Mouse (Mus musculus) left cerebral cortex, postnatal 25 days (tissue): ENCODE results near the gene Unc5b. TPM values are rescaled to one million over a fixed set of nuclear protein-coding genes. Genes with fewer than 3 reads are reported as not detected.

Experiments used
- DNase-seq, 2 experiments: peaks; one replicate each; pipeline ENCODE4 v3.0.0; 2022; ENCODE audit warnings: low spot score in 2 of 2, mixed read lengths in 1 of 2
- intact Hi-C: fragments of 180-260 bp; cut with DNase I; formaldehyde crosslinking; loops from one replicate; pipeline ENCODE4 v1.15.1; 2025
- total RNA-seq, 2 experiments: library from RNA; stranded (reverse); gene quantifications; 2 replicates each; pipeline ENCODE4 v1.2.3; 2021

The Unc5b gene
- total RNA-seq, 2 experiments from 2014 or later: 10.1 to 10.8 TPM

DNA sequence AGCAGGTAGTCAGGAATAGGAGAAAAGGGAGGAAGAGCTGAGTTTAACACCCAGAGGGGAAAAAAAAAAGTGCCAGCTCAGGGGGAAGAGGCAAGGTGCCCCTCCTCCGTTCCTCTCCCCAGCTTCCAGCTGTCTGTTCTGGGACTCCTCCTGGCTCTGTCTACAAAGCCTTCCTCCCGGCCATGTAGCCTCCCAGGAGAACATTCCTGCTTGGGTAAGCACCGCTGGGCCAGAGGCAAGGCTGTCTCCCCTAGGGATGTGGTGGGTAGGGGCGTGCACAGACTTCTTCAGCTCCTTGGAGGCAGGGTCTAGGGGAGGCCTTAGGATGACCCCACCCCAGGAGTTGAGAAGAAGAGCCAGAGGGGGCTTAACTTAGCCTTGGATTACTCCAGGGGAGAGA lies 26.5 kb downstream of the Unc5b start:
- intact Hi-C loops: no loop called here
- no peak for DNase-seq

DNA sequence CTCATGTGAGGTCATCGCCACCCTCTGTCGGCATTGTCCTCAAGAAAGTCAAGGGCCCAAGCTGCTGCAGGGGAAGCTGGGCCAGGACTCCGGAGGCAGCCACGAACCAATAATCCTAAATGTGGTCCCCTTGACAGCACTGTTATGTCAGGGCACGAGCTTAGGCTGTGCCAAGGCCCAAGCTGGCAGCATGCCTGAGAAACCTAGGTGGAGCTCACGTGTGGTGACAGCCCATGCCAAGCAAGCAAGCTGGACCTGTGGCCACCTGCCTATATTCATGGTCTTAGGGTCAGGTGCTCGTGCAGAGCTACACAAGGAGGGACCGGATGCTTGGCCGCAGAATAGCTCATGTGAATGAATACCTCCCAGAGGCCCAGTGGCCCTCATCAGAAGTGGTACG lies 27.4 kb downstream of the Unc5b start:
- intact Hi-C loops: no loop called here
- no peak for DNase-seq

DNA sequence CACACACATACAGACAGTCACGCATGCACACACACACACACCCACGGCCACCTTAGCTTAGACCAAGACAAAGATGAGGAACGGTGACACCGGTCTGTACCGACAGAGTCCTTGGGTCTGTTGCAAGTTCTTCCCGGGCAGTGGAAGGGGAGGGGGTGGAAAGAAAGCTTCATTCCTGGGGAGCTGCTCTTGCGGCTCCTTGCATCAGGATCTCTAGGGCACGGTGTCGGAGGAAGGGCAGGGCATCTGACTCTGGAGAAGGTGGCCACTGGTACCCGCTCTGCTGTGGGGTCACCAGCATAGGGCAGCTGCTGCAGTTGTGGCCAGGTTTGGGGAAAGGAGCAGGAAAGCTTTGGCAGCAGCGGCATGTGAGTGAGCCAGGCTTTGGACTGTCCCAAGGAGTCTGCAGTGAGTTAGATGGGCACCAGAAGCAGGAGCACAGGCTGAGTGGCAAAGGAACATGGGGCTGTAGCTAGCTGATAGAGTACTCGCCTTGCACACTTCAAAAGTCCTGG lies 29.4 kb downstream of the Unc5b start:
- DNase-seq: no peak
- intact Hi-C loops: no loop called here

DNA sequence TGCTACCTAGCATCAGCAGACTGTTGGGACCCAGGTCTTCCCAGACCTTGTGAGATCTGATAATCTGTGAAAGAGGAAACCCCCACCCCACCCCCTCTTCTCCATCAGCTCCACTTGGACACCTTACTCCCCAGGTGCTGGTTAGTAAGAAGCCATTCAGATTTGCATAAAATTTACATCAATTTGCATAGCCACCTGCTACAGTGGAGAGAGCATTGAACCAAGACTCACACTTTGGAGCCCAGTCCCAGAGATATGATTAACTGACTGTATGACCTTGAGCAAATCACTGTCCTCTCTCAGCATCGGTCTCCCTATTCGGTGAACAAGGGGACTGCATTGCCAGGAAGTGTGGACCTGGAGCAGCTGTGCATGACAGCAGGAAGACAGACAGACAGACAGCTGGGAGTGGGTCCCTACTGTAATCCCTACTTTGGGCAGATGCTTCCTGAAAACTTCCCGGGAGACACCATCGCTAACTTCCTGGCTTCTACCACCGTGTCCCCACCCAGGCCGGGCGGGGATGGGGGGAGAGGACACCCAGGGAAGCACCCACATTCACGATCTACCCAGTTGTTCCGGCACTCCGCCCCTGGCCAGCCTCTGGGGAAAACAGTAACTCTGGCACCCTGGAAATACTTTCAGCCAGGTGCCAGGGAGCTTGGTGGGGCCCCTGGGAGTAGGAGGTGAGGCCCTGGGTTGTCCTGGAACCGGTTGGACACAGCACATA lies 30.0 kb downstream of the Unc5b start:
- intact Hi-C loops: no loop called here
- no peak for DNase-seq

DNA sequence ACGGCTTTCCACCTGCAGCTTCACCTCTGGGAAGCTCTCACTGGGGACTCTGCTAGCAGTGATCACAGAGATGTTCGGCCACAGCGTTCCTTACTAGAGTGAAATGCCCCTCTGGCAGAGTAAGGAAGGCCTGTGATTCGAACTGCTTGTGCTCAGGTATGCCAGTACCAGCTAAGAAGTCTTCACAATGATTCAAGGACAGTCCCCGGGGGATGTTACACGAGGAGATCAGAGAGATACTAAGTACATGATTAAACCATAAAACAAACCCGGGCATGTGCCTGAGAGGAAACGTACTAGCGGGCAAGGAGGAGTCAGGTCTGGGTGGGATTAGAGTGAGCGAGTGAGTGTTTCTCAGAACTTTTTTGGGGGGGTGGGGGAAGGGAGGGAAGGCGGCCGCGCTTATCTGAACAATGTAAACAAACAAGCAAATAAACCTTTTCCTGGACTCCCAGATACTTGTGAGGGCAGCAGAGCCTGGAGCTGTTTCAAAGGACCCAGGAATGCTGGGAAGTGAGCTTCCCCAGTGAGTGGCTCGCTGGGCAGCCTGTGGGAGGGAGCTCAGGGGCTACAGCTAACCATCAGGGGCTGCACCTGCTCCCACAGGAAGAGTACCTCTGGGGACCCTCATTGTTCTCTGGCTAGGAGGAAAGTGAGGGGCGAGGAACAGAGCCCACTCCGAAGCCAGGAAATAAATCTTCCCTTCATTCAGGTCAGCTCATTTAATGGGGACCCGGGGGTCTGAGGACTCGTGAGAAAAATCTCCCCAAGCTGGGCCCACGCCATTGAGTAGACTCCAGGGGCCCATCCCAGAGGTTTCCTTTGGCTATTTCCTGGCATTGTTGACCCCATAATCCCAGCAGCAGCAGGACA lies 30.9 kb downstream of the Unc5b start:
- no peak for DNase-seq
- intact Hi-C loops: no loop called here

DNA sequence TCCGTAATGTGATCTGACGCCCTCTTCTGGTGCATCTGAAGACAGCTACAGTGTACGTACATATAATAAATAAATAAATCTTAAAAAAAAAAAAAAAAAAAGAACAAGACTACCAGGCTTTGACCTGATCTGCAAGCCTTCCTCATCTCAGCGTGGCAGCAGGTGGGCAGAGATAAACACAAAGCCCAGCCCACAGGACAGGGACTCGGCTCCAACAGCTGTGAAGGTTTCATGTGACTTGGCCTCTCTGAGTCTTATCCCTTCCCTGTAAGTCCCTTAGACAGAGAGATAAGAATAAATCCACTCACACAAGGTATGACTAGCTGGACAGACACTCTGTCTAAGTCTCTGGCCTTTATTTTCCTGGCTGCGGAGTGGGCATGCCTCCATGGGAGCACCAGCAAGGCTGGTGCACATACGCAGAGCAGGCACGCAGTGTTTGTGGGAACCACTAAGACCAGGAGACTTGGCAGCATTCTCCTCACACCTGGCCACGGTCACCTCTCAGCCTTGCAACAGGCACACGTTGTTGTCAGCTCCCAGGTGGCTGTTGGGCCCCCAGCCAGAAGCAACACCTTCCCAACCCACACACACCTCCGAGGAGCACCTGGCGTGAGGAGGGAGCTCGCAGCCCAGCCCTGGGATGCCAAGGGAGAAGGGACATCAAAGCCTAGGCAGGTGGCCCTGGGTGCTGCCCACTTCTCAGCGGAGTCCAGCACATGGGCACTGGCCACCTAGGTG lies 33.5 kb downstream of the Unc5b start:
- intact Hi-C loops: no loop called here
- DNase-seq: no peak

DNA sequence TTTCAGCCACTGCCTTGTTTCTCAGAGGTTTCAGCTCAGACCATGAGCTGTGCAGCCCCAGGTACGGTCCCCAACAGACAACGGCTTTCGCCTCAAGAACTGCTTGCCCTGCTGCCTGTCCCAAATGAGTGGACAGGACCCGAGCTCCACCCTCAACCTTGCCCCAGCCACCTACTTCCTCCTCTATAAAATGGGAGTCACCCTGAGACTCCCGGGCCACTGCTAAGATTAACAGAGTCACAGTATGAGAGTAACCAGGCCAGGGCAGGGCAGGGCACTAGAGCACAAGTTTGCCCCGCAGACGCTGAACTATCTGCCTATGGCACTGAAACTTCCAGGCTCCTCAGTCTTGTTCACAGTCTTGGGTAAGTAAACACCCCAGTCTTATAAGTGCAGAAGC lies 34.9 kb downstream of the Unc5b start:
- DNase-seq: no peak
- intact Hi-C loops: no loop called here

DNA sequence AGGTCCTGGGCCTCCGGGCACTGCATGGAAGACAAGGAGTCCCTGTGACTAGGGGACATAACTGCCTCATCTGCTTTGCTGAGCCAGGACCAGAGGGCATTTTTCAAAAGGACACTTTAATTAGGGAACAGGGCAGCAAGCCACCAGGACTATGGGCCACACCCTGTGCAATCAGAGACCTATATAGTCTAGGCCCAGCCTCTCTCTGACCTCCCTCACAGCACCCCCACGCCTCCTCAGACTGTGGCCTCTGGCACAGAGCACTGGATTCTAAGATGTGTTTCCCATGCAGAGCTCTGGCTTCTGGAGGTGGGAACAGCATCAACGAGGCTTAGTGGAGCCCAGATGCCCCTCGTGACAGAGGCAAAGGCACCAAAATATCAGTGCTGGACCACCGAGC lies 35.4 kb downstream of the Unc5b start:
- intact Hi-C loops: no loop called here
- DNase-seq: no peak

DNA sequence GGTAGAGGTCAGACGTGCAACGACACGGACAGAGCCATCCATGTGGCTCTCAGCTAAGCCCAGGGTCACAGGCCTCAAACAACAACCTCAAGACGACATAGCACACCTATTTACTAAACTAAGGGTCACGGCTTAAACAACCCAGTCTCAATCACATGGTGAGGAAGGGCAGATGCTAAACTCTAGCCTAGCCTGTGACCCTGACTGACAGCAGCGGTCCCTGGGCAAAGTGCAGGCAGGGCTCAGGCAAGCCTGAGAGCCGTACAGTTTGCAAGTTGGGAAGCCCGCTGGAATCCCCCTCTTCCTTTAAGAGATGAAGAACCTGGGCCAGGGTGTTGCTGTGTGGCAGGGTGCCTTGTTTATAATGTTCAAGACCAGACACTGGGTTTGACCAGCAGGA lies 36.6 kb downstream of the Unc5b start:
- intact Hi-C loops: no loop called here
- no peak for DNase-seq

DNA sequence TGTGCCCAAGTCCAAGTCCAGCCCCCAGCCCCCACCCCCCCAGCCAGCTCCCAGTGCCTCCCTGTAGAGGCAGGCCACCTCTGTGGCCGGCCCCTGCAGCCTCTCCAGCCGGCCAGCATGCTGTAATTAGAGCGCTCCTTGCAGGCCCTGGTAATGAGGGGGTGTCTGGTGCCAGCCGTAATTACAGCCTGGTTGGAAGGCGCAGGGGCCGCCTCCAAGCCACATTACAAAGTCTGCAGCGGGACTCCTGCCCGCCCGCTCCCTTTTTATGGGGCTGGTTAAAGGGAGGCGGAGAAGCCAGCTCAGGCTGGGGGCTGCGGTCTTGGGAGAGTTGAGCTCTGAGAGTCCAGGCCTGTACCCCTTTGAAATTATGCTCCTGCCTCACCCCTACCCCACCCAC lies 37.0 kb downstream of the Unc5b start:
- intact Hi-C loops: no loop called here
- peak in 1 of 2 experiments; percentile 27 for DNase-seq

DNA sequence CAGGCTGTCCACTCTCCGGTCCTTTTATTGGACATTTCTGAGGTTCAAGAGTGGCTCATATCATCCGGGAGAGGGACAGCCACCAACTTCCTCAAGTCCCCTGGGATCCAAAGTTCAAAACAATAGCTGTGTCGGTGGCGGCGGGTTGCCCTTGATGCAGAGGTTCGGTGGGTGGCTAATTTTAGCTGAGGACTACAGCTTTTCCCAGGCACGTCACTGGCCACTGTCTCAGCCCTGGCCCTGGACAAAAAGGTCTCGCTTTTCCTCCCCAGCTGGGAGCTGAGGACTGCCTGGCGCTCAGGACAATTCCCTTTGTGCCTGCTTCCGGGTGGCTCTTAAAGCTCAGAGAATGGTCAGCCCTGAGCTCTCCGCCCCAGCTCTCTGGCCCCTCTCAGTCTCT lies 38.5 kb downstream of the Unc5b start:
- intact Hi-C loops: no loop called here
- no peak for DNase-seq

DNA sequence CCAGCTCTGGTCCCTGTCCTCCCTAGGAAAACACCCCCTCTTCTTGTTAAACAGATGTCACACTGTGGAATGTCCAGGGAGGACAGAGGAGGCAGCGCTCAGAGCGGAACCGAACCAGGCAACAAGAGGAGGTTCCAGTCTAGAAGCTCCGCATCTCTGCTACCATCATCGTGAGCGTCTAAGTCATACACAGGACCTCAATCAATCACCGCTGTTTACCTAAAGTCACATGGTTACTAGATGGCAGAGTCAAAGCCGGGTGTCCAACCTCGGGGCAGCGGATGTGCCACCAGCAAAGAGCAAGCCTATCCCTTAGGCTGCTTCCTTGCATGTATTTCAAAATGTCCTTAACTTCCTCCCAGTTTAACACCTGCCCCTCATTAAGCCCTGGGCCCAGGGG lies 39.0 kb downstream of the Unc5b start:
- intact Hi-C loops: no loop called here
- no peak for DNase-seq

DNA sequence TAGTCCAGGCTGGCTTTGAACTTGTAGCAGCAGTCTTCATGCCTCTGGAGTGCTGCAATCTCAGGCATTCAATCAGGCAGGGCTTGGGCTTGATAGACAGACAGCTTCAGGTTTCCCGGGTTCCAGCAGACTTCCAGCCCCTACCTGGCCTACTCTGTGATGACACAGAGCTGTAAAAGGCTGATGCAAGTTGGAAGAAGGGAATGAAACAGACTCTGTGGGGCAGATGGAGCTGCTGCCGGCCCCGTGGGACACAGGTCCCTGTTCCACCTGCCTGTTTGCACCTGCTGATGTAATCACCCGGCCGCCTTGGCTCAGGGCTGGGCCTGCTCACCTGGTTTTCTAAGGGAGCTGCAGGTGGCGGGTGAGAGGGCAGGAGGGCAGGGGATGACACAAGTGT lies 40.5 kb downstream of the Unc5b start:
- no peak for DNase-seq
- intact Hi-C loops: no loop called here

DNA sequence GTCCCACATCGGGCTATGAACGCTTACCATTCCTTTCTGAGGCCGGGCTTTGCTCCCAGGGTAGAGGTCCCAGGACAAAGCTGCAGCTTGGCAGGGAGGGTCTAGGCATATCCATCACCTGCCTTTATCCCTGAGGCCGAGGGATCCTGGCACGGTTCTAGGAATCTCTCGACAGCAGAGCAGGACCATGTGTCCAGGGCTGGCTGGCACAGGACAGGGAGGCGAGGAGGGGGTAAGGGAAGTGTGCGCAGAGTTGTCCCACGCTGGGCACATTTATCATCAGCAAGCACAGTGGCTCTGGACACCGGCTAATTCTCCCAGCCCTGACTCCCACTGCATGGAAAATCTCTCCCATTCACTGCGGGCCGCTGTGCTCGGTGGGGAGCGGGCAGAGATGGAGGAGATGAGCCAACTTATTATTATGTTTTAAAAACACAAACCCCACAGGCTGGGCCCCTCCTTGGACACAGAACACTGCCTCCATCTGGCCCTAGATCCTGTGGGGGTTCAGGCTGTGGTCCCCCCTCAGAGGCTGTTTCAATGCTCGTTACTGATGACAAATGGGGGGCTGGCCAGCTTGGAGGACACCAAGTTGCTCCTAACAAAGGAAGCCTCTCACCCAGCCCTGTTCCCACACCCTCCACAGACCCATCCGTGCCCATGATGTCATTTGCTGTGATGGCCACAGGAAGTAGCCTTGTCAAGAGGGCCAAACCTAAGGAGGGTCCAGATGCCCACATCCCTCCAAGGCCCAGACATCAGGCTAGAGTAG lies 43.9 kb downstream of the Unc5b start:
- intact Hi-C loops: no loop called here

DNA sequence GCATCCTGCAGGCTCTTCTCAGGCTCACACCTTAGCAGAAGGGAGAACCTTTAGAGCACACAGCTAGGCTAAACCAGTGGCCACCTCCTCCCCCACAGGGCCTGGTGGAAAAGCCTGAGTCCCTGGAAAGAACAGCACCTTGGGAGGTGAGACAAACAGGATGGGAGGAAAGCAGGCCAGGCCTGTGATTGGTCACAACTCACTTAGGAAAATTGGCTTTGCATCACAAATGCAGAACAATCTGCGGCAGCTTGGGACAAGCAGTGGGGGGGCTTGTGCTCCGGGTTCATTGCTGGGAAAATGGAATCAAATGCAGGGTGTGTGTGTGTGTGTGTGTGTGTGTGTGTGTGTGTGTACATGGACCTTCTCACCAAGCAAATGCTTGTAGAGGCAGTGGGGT lies 47.8 kb downstream of the Unc5b start:
- DNase-seq: no peak
- intact Hi-C loops: no loop called here

More for the DNA sequence above, 43.9 kb downstream of the Unc5b start:
- DNase-seq: no peak

DNA sequence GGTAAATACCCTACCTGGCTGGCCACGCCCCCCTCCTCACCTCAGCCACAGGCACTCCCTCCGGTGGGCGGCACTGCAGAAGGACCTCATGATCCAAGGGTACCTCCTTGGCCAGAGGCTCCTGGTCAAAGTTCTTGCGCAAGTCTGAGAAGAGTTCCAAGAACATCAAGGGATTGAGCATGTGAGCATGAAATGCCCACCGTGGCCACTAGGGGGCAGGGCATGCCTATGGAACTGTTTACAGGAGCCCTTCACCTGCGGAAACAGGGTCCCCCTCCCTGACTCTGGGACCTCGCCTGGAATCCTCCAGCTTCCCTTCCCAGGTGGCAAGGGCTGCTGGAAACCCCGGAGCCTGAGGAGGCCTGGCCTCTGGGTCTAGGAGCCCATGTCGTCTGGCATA lies 51.8 kb downstream of the Unc5b start:
- intact Hi-C loops: loop anchor here (1.0 to 2.0 kb wide), 3 partner anchors 55 to 293 kb away; no protein-coding TSS in a partner anchor

DNA sequence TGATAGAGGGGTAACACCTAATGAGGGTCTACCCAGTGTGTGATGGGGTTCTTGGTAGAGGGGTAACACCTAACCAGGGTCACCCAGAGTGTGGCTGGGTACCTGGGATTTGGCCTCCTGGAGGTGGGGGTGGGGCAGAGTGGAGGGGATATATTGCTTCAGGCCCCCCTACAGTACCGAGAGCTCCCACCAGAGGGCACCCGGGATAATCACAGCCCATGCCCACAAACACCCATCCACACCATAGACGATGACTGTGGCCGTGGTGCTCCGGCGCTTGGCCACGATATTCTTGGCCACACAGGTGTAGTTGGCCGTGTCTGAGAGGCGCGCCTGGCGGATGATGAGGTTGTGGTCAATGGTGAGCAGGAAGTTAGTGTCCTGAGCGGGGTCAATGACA lies 52.8 kb downstream of the Unc5b start:
- intact Hi-C loops: loop anchor here (2.0 kb wide), 2 partner anchors 56 to 294 kb away; no protein-coding TSS in a partner anchor
- DNase-seq: peak; percentile 23 to 28

More for the DNA sequence above, 51.8 kb downstream of the Unc5b start:
- DNase-seq: peak; percentile 61 to 64

DNA sequence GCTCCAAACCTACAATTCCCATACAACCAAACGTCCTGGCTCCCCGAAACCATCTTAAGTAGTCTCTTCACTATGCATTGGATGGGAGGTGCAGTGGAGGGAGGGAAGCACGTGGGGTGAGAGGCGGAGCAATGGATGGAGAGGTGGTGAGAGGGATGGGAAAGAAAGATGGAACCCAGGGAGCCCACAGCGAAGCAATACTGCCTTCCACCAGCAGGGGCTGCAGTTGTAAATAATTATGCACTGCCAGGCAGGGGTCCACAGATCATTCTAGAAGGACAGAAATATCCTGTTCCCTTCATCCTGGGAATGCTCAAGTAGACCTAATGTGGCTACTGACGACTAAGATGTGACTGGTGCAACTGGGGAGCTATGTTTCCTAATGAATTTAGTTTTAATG lies 55.9 kb downstream of the Unc5b start:
- DNase-seq: no peak

DNA sequence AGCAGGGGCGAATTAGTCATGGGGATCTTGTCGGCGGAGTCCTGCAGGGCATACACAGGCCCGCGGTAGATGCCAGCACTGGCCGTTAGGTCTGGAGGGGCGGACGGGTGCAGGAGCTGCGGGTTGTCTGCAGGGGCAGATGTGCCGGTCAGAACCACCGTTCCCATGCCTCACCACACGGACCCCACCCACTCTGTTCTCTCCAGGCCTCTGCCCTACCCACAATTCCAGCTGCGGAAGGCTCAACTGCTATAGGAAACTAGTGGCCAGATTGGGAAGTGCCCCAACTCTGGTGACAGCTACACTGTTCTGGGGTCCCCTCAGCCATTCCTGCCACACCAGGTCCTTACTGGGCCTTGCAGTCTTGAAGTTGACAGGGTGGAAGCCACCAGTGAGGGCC lies 56.8 kb downstream of the Unc5b start:
- no peak for DNase-seq
- intact Hi-C loops: no loop called here

More for the DNA sequence above, 55.9 kb downstream of the Unc5b start:
- intact Hi-C loops: no loop called here
